Mouse (Mus musculus): ENCODE measurements at regions not wholly inside any gene's neighbourhood (a gene's known extent, or its start where the extent isn't known, plus 50 kb on each side); places are given as distances from the start of the nearest gene placed in this dataset.

DNA sequence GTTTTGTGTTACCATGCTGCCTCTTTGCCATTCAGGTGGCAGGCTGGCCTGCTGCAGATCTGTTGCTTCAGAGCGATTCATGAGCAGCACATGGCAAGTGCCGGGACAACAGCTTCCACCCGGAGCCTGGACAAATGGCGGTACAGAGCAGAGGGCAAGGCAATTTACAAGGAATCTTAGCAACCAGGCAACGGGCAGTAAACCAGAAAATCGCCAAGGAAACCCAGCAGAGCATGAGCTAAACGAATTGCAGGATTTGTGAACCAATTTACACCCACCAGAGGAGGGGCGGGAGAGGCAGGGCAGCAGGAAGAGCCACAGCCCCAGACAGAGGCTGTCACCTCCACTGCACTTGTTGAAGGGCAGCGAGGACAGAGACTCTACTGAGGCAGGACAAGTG lies 60.5 kb upstream of the Loxl4 start:
- DNase-seq: no peak

DNA sequence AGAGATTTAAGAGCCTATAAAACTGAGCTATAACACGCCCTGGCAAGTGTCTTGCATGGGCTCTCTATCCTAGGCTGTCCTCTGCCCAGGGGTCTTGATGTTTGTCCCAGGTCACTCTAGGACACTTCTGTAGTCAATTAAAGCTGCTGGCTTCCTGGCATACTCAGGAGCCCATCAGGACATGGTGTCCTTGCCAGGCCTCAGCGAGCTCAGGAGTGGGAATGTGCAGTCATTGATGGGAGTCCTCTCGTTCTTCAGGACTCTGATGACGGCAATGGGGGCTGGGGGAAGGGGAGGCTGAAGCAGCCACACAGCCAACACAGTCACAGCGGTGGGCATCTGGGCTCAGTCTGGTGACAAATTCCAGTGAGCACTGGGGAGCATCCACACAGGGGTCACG lies 57.3 kb upstream of the Loxl4 start:
- no peak for DNase-seq

GRCm38 (mm10) chr19:42668385-42669098 lies 55.9 kb upstream of the Loxl4 start:
- peak; percentile 60 for DNase-seq

DNA sequence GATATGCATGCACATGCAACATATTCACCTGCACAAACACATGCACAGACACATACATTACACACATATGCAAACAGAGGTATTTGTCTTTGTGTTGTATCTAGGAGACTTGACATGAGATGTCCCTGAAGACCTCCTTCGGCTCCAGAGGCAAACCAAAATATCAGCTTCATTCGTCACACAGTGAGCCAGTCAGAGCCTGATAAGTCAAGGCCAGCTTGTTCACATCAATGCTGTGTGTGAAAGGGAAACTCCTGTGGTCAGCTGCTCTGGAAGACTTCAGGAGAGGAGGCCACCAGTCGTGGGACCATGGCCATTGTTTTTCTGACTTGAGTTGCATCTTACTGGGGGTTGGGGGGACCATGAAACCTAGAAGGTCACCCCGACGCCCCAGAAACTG lies 54.3 kb upstream of the Loxl4 start:
- DNase-seq: peak; percentile 51
